Mouse (Mus musculus) liver, adult 2 months (tissue): ENCODE results near the gene Dpysl5. TPM values are rescaled to one million over a fixed set of nuclear protein-coding genes. Genes with fewer than 3 reads are reported as not detected.

Experiments
- DNase-seq: peaks from one replicate; pipeline ENCODE4 v3.0.0-alpha.2; 2011; ENCODE audit warnings: low read depth, low spot score; ENCODE audit errors: extremely low read depth
- H3K27ac ChIP-seq: fragments of 200-500 bp; replicated peaks from 2 replicates; pipeline ENCODE4 v1.5.1; 2012; ENCODE audit warnings: low read depth, mild to moderate bottlenecking, control low read depth, inconsistent platforms, low read length; ENCODE audit not compliant: insufficient read depth
- H3K27me3 ChIP-seq: fragments of 200-500 bp; 2 replicates; pipeline ENCODE4 v1.6.1; 2012; ENCODE audit warnings: mild to moderate bottlenecking, moderate library complexity, low read length, inconsistent platforms; ENCODE audit not compliant: control insufficient read depth, insufficient read depth
- H3K36me3 ChIP-seq: fragments of 200-500 bp; 2 replicates; pipeline ENCODE4 v1.6.1; 2012; ENCODE audit warnings: low read length, inconsistent platforms; ENCODE audit not compliant: control insufficient read depth, insufficient read depth
- H3K4me1 ChIP-seq: fragments of 200-500 bp; 2 replicates; pipeline ENCODE4 v1.6.1; 2011; ENCODE audit warnings: low read length; ENCODE audit not compliant: control insufficient read depth, insufficient read depth
- H3K4me3 ChIP-seq: fragments of 200-500 bp; 2 replicates; pipeline ENCODE4 v1.5.1; 2011; ENCODE audit warnings: low read depth, mild to moderate bottlenecking, control low read depth, low read length, moderate library complexity; ENCODE audit not compliant: insufficient read depth
- H3K79me2 ChIP-seq: fragments of 200-500 bp; 2 replicates; pipeline ENCODE4 v1.6.1; 2012; ENCODE audit warnings: inconsistent platforms, mild to moderate bottlenecking, low read length, moderate library complexity; ENCODE audit not compliant: control insufficient read depth, insufficient read depth
- H3K9ac ChIP-seq: fragments of 200-500 bp; 2 replicates; pipeline ENCODE4 v1.6.1; 2012; ENCODE audit warnings: low read depth, mild to moderate bottlenecking, control low read depth, inconsistent platforms, low read length
- CTCF ChIP-seq: fragments of 200-500 bp; IDR thresholded peaks from 2 replicates; pipeline ENCODE4 v1.5.1; 2011; ENCODE audit warnings: low read depth, low read length, control low read depth
- POLR2A ChIP-seq: fragments of 200-500 bp; IDR thresholded peaks from 2 replicates; pipeline ENCODE4 v1.6.1; 2011; ENCODE audit warnings: low read length, control low read depth; ENCODE audit not compliant: insufficient read depth; ENCODE audit errors: extremely low read depth
- WGBS: fragments of 180-500 bp; shearing (Covaris S2); methylation state at CpG from one replicate; pipeline ENCODE4 v1.1.7; 2018; 5-methylcytosine and 5-hydroxymethylcytosine counted together
- polyA plus RNA-seq: library from polyadenylated mRNA; depleted of rRNA; stranded (reverse); fragments of >200 nt; gene quantifications from 2 replicates; pipeline ENCODE4 v1.2.3, GENCODE M21; 2012
- total RNA-seq: library from RNA; depleted of rRNA; stranded (reverse); fragments of >200 nt; gene quantifications from 2 replicates; pipeline ENCODE4 v1.2.3, GENCODE M21; 2014

Gene Dpysl5
- total and polyA plus RNA-seq, 2 experiments: 0.06 TPM; not detected in 1

- WGBS: 81% methylated on average over 8 of the region's 8 CpGs
- Histone ChIP-seq H3K4me3 (no peak overlapping the region), H3K9ac (no peak overlapping the region), H3K27me3 (no peaks in the 10 kb centered on the region), H3K79me2 (no peaks in the 10 kb centered on the region), H3K4me1 (no peaks in the 10 kb centered on the region), H3K27ac (no peak overlapping the region), H3K36me3 (no peaks in the 10 kb centered on the region)
- TF ChIP-seq POLR2A (no peak), CTCF (no peak)
- no peak for DNase-seq
These were observed 86.6 kb downstream of the Dpysl5 start for GRCm38 (mm10) chr5:30797982-30798381.

- no peaks in the 10 kb centered on the region for H3K4me1 ChIP-seq
- no peak overlapping the region for H3K9ac ChIP-seq
- H3K27me3 ChIP-seq: no peaks in the 10 kb centered on the region
- H3K27ac ChIP-seq: no peak overlapping the region
- no peak for DNase-seq
- TF ChIP-seq POLR2A (no peak), CTCF (no peak)
- H3K4me3 ChIP-seq: no peak overlapping the region
- H3K36me3 ChIP-seq: no peaks in the 10 kb centered on the region
- H3K79me2 ChIP-seq: no peaks in the 10 kb centered on the region
- WGBS: 85% methylated on average over 6 of the region's 6 CpGs
These were observed 87.6 kb downstream of the Dpysl5 start for GRCm38 (mm10) chr5:30798965-30799364.

GRCm38 (mm10) chr5:30802724-30803467, 91.5 kb downstream of the Dpysl5 start:
- Histone ChIP-seq H3K9ac (no peak overlapping the region), H3K79me2 (no peaks in the 10 kb centered on the region), H3K4me3 (no peak overlapping the region), H3K27ac (no peak overlapping the region), H3K27me3 (no peaks in the 10 kb centered on the region), H3K36me3 (no peaks in the 10 kb centered on the region), H3K4me1 (no peaks in the 10 kb centered on the region)
- 66% methylated on average over 12 of the region's 12 CpGs for WGBS
- DNase-seq: no peak
- TF ChIP-seq CTCF (no peak), POLR2A (no peak)

- 1% methylated on average over 3 of the region's 3 CpGs for WGBS
- TF ChIP-seq CTCF (peak; percentile 69), POLR2A (no peak)
- peak; percentile 69 for DNase-seq
These were observed 94.7 kb downstream of the Dpysl5 start for GRCm38 (mm10) chr5:30806106-30806505.

GRCm38 (mm10) chr5:30814424-30815119, 103.2 kb downstream of the Dpysl5 start, which contains the start of gene Mapre3:
Gene Mapre3, plus strand, starts transcription at chr5:30814641.
- Histone ChIP-seq H3K27ac (peak within 1 kb of the TSS; percentile 85), H3K4me1 (peaks cover 19% of the 10 kb centered on the region), H3K27me3 (no peaks in the 10 kb centered on the region), H3K4me3 (peak within 1 kb of the TSS; percentile 86), H3K9ac (peak within 1 kb of the TSS; percentile 95), H3K36me3 (no peaks in the 10 kb centered on the region), H3K79me2 (peaks cover 29% of the 10 kb centered on the region; the same call in 1 of the 2 replicates)
- peak; percentile 67 for DNase-seq
- WGBS: under 1% methylated on average over 57 of the region's 59 CpGs
- no peak for TF ChIP-seq CTCF
- 0 out of 2 replicates have a peak, but pooled peaks have one; percentile 37 for TF ChIP-seq POLR2A

More at GRCm38 (mm10) chr5:30806106-30806505, 94.7 kb downstream of the Dpysl5 start:
- Histone ChIP-seq H3K27ac (no peak overlapping the region), H3K27me3 (no peaks in the 10 kb centered on the region), H3K4me3 (no peak overlapping the region), H3K79me2 (no peaks in the 10 kb centered on the region), H3K9ac (no peak overlapping the region), H3K4me1 (no peaks in the 10 kb centered on the region), H3K36me3 (no peaks in the 10 kb centered on the region)
